Mouse (Mus musculus): ENCODE results near the gene Pcp2. TPM values are rescaled to one million over a fixed set of nuclear protein-coding genes. Genes with fewer than 3 reads are reported as not detected.
A peak's percentile ranks its signal among the peaks of the same experiment; 100 is the strongest.

The Pcp2 gene
- total and polyA plus RNA-seq, 2 experiments from 2014 or later: not detected

DNA sequence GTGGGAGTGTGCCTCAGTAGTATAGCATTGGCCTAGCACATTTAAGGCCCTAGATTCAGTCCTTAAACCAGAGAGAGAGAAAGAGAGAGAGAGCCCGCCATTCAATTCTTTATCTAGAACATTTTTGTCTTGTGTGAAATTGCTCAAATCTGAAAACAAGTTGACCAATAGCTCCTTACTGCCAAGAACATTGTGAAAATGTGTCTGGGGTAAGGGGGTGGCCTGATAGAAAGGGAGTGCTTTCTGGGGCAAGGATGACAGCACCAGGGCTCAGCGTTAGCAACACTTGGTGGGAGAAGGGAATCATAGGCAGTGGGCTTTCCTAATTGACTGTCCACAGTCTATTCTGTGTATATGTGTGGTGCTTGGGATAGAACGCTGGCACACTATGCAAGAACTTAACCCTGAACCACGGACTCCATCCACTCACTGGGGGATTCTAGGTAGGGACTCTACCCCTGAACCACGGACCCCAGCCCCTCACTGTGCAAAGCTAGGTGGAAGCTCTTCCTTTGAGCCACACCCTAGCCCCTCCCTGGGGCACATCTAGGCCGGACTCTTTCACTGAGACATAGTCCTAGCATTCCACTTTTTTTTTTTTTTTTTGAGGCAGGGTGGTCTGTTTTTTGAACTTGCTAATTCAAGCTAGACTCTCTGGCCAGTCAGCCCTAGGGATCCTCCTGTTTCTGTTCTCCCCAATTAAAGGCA, 21.6 kb upstream of the Pcp2 start:
- no peaks in the 10 kb centered on the region for H3K36me3 ChIP-seq (ENCODE audit: insufficient read depth)
- no peak overlapping the region for H3K4me3 ChIP-seq (ENCODE audit: low read depth, low read length)
- no peaks in the 10 kb centered on the region for H3K27me3 ChIP-seq (ENCODE audit: insufficient read depth, low read length)
- WGBS: 84% methylated on average over 6 of the region's 6 CpGs
- H3K9me3 ChIP-seq (ENCODE audit: low read length): no peaks in the 10 kb centered on the region
- no peak overlapping the region for H3K27ac ChIP-seq (ENCODE audit: low read depth, low read length)
- DNase-seq (no peak), ATAC-seq (no peak)
- H3K9ac ChIP-seq: no peak overlapping the region
- no peak for TF ChIP-seq CTCF (IDR thresholded peaks at IDR 0.05; ENCODE audit: low read depth)
- H3K4me2 ChIP-seq (ENCODE audit: low read depth): no peak overlapping the region
- no peaks in the 10 kb centered on the region for H3K4me1 ChIP-seq (ENCODE audit: insufficient read depth)

- no peaks in the 10 kb centered on the region; the same call in 1 of the 2 replicates for H3K36me3 ChIP-seq (ENCODE audit: insufficient read depth)
- DNase-seq (no peak), ATAC-seq (no peak)
- H3K9me3 ChIP-seq (ENCODE audit: low read length): no peaks in the 10 kb centered on the region
- no peak for TF ChIP-seq CTCF (IDR thresholded peaks at IDR 0.05; ENCODE audit: low read depth)
- H3K27me3 ChIP-seq (ENCODE audit: insufficient read depth, low read length): no peaks in the 10 kb centered on the region
- no peak overlapping the region for H3K4me3 ChIP-seq (ENCODE audit: low read depth, low read length)
- 28% methylated on average over 5 of the region's 5 CpGs for WGBS
- no peak overlapping the region for H3K9ac ChIP-seq
- H3K4me1 ChIP-seq (ENCODE audit: insufficient read depth): no peaks in the 10 kb centered on the region
- no peak overlapping the region for H3K27ac ChIP-seq (ENCODE audit: low read depth, low read length)
- no peak overlapping the region for H3K4me2 ChIP-seq (ENCODE audit: low read depth)
These were observed 20.5 kb upstream of the Pcp2 start for GRCm38 (mm10) chr8:3645804-3646203.

- no peak for DNase-seq
- no peak for ATAC-seq
- peaks cover 7% of the 10 kb centered on the region; the same call in 1 of the 2 replicates for H3K4me1 ChIP-seq (ENCODE audit: insufficient read depth)
- 22% methylated on average over 8 of the region's 8 CpGs for WGBS
- H3K9me3 ChIP-seq (ENCODE audit: low read length): no peaks in the 10 kb centered on the region
- peak overlapping the region; percentile 50 for H3K4me3 ChIP-seq (ENCODE audit: low read depth, low read length)
- H3K27me3 ChIP-seq (ENCODE audit: insufficient read depth, low read length): no peaks in the 10 kb centered on the region
- TF ChIP-seq CTCF (IDR thresholded peaks at IDR 0.05; ENCODE audit: low read depth): no peak
- H3K27ac ChIP-seq (ENCODE audit: low read depth, low read length): no peak overlapping the region
- peak overlapping the region; percentile 44; the same call in 1 of the 2 replicates for H3K9ac ChIP-seq
- peak overlapping the region; percentile 64 for H3K4me2 ChIP-seq (ENCODE audit: low read depth)
- H3K36me3 ChIP-seq (ENCODE audit: insufficient read depth): peaks cover 6% of the 10 kb centered on the region
These were observed 6.1 kb upstream of the Pcp2 start for GRCm38 (mm10) chr8:3631478-3631875.

DNA sequence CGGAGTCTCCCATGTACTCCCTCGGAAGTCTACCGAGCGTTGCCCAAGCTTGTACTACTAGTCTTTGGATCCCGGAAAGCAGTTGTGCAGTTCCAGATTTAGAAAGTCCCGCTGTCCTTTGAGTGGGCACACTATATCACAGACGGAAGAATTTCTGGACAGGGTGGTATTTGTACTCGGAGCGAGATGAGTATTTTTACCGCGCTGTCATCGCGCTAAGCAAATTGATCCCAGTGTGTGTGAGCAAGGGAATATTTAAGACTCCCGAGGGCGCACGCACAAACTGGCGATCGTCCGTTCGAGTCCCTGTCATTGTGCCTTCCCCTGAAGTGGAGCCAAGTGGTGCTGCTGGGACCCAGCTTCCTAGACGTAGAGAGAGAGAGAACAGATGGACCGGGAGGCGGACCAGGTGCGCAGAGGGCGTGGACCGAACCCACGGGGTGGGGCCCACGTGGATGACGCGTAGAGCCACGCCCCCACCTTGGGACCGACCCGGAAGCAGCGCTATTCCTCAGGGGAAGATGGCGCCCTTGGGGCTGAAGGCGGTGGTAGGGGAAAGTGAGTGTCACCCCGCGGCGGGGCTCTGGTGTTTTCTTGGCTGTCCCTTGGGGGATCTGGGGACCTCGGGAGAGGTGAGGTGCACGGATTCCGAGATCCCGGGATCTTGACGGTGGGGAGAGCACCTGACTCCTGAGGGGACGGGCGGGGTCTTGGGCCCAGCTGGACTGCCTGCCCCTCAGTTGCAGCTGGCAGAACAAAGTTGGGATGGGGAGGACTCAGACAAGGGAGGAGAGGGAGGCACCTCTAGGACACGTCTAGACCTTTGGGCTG, 5.5 kb upstream of the Pcp2 start, which contains the start of gene Stxbp2:
Stxbp2 (plus strand) TSS at position 309 of the 831 bp plus-strand sequence.
- Histone ChIP-seq H3K4me1 (ENCODE audit: insufficient read depth) (peaks cover 7% of the 10 kb centered on the region; the same call in 1 of the 2 replicates), H3K36me3 (ENCODE audit: insufficient read depth) (peaks cover 6% of the 10 kb centered on the region), H3K9me3 (ENCODE audit: low read length) (no peaks in the 10 kb centered on the region), H3K4me2 (ENCODE audit: low read depth) (peak within 1 kb of the TSS; percentile 64), H3K9ac (peak within 1 kb of the TSS; percentile 44), H3K27me3 (ENCODE audit: insufficient read depth, low read length) (no peaks in the 10 kb centered on the region), H3K4me3 (ENCODE audit: low read depth, low read length) (peak within 1 kb of the TSS; percentile 50), H3K27ac (ENCODE audit: low read depth, low read length) (peak within 1 kb of the TSS; percentile 29; the same call in 1 of the 2 replicates)
- 6% methylated on average over 47 of the region's 47 CpGs for WGBS
- peak; percentile 16; the same call in 1 of the 2 replicates for TF ChIP-seq CTCF (IDR thresholded peaks at IDR 0.05; ENCODE audit: low read depth)
- DNase-seq: peak; percentile 83
- ATAC-seq: peak; percentile 93

DNA sequence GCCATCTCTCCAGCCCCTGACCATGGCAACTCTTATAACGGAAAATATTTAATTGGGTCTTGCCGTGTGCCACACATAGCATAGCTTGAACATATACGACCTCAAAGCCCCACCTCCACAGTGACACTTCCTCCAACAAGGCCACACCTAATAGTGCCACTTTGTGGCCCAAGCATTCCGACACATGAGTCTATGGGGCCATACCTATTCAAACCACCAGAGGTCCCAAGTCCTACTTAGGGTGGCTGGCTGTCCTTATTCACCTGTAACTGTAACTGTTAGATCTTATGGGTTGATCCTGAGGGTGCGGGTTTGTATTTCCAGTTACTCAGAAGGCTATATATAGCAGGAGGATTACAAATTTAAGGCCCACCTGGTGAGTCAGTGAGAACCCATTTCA, 2.7 kb upstream of the Pcp2 start:
- no peaks in the 10 kb centered on the region for H3K36me3 ChIP-seq (ENCODE audit: insufficient read depth)

DNA sequence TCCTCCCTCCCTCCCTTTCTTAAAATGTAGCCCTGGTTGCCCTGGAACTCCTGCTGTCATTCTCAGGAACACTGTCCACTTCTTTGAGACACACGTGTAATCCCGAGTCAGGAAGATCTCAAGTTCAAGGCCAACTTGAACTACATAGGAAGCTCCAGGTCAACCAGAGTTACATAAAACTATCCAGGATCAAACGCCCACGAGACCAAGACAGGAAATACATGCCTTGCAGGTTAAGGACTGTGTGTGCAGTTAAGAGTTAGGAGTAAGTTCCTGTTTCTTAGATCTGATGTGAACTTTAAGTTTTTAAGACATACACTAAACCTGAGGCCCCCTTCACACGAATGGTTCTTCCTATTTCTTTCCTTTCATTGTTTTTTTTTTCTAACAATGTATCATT, 1.6 kb upstream of the Pcp2 start:
- Histone ChIP-seq H3K4me1 (ENCODE audit: insufficient read depth) (peaks cover 10% of the 10 kb centered on the region; the same call in 1 of the 2 replicates), H3K36me3 (ENCODE audit: insufficient read depth) (no peaks in the 10 kb centered on the region), H3K4me3 (ENCODE audit: low read depth, low read length) (no peak overlapping the region), H3K27me3 (ENCODE audit: insufficient read depth, low read length) (no peaks in the 10 kb centered on the region), H3K27ac (ENCODE audit: low read depth, low read length) (no peak overlapping the region), H3K9ac (no peak overlapping the region), H3K4me2 (ENCODE audit: low read depth) (no peak overlapping the region), H3K9me3 (ENCODE audit: low read length) (no peaks in the 10 kb centered on the region)
- ATAC-seq (no peak), DNase-seq (no peak)
- WGBS: 63% methylated on average over 5 of the region's 5 CpGs
- no peak for TF ChIP-seq CTCF (IDR thresholded peaks at IDR 0.05; ENCODE audit: low read depth)

More for the DNA sequence above, 2.7 kb upstream of the Pcp2 start:
- DNase-seq (peak; percentile 36), ATAC-seq (peak; percentile 34; the same call in 1 of the 2 replicates)
- H3K9me3 ChIP-seq (ENCODE audit: low read length): no peaks in the 10 kb centered on the region
- no peak overlapping the region for H3K27ac ChIP-seq (ENCODE audit: low read depth, low read length)
- peak; percentile 66 for TF ChIP-seq CTCF (IDR thresholded peaks at IDR 0.05; ENCODE audit: low read depth)
- peaks cover 7% of the 10 kb centered on the region; the same call in 1 of the 2 replicates for H3K4me1 ChIP-seq (ENCODE audit: insufficient read depth)
- no peaks in the 10 kb centered on the region for H3K27me3 ChIP-seq (ENCODE audit: insufficient read depth, low read length)
- no peak overlapping the region for H3K4me3 ChIP-seq (ENCODE audit: low read depth, low read length)
- no peak overlapping the region for H3K9ac ChIP-seq
- WGBS: 30% methylated on average over 5 of the region's 5 CpGs
- no peak overlapping the region for H3K4me2 ChIP-seq (ENCODE audit: low read depth)
